Mouse (Mus musculus) adrenal gland, postnatal 25 days (tissue): ENCODE results near the gene Sub1. TPM values are rescaled to one million over a fixed set of nuclear protein-coding genes. Genes with fewer than 3 reads are reported as not detected.

Source experiments
- DNase-seq: peaks from one replicate; pipeline ENCODE4 v3.0.0; 2021; ENCODE audit warnings: mixed read lengths
- long read RNA-seq: library from polyadenylated mRNA; stranded (forward); transcript quantifications from one replicate; pipeline ENCODE4 v2.0.0, GENCODE M21; 2021
- total RNA-seq: library from RNA; stranded (reverse); gene quantifications from 2 replicates; pipeline ENCODE4 v1.2.3, GENCODE M21; 2021

Gene Sub1
- 206 and 209 TPM in 2 replicates for total RNA-seq
- long read RNA-seq, transcript Sub1-201 (5 exons, 3,372 nt) = major isoform, 106 of 126 reads
- long read RNA-seq, partial matches to known transcripts = 10 of 126 reads
- long read RNA-seq, other reads (novel, unspliced or antisense) = 10 of 126 reads

- no peak for DNase-seq
Observed at GRCm38 (mm10) chr15:11996883-11997282, at the start of gene Sub1. Sub1 (minus strand) TSS chr15:11996983.

- no peak for DNase-seq
Observed at GRCm38 (mm10) chr15:12040407-12040710, 43.6 kb upstream of the Sub1 start.

- no peak for DNase-seq
Observed at GRCm38 (mm10) chr15:12039671-12040406, 43.1 kb upstream of the Sub1 start.

- DNase-seq = no peak
Observed at GRCm38 (mm10) chr15:12039256-12039655, 42.5 kb upstream of the Sub1 start.

- no peak for DNase-seq
Observed at GRCm38 (mm10) chr15:12037866-12038625, 41.3 kb upstream of the Sub1 start.

GRCm38 (mm10) chr15:12037217-12037616, 40.4 kb upstream of the Sub1 start:
- no peak for DNase-seq

GRCm38 (mm10) chr15:12036675-12037074, 39.9 kb upstream of the Sub1 start:
- no peak for DNase-seq

- no peak for DNase-seq
Observed at GRCm38 (mm10) chr15:12034317-12034716, 37.5 kb upstream of the Sub1 start.

GRCm38 (mm10) chr15:12033155-12033554, 36.4 kb upstream of the Sub1 start:
- no peak for DNase-seq

- no peak for DNase-seq
Observed at GRCm38 (mm10) chr15:12032512-12032911, 35.7 kb upstream of the Sub1 start.

- DNase-seq = no peak
Observed at GRCm38 (mm10) chr15:12031861-12032260, 35.1 kb upstream of the Sub1 start.

- no peak for DNase-seq
Observed at GRCm38 (mm10) chr15:12030221-12030620, 33.4 kb upstream of the Sub1 start.

- no peak for DNase-seq
Observed at GRCm38 (mm10) chr15:12027807-12028206, 31.0 kb upstream of the Sub1 start.

GRCm38 (mm10) chr15:12026932-12027450, 30.2 kb upstream of the Sub1 start:
- no peak for DNase-seq

- DNase-seq = no peak
Observed at GRCm38 (mm10) chr15:12026026-12026425, 29.2 kb upstream of the Sub1 start.

GRCm38 (mm10) chr15:12025341-12025740, 28.6 kb upstream of the Sub1 start:
- no peak for DNase-seq

- DNase-seq = no peak
Observed at GRCm38 (mm10) chr15:12024791-12025268, 28.0 kb upstream of the Sub1 start.

- no peak for DNase-seq
Observed at GRCm38 (mm10) chr15:12019443-12019842, 22.7 kb upstream of the Sub1 start.

- no peak for DNase-seq
Observed at GRCm38 (mm10) chr15:12018428-12018757, 21.6 kb upstream of the Sub1 start.

GRCm38 (mm10) chr15:12017700-12018427, 21.1 kb upstream of the Sub1 start:
- DNase-seq = no peak

- no peak for DNase-seq
Observed at GRCm38 (mm10) chr15:12014197-12014905, 17.6 kb upstream of the Sub1 start.
